Mouse (Mus musculus): Measurements from ENCODE around the gene Fndc3b.

The Fndc3b gene

DNA sequence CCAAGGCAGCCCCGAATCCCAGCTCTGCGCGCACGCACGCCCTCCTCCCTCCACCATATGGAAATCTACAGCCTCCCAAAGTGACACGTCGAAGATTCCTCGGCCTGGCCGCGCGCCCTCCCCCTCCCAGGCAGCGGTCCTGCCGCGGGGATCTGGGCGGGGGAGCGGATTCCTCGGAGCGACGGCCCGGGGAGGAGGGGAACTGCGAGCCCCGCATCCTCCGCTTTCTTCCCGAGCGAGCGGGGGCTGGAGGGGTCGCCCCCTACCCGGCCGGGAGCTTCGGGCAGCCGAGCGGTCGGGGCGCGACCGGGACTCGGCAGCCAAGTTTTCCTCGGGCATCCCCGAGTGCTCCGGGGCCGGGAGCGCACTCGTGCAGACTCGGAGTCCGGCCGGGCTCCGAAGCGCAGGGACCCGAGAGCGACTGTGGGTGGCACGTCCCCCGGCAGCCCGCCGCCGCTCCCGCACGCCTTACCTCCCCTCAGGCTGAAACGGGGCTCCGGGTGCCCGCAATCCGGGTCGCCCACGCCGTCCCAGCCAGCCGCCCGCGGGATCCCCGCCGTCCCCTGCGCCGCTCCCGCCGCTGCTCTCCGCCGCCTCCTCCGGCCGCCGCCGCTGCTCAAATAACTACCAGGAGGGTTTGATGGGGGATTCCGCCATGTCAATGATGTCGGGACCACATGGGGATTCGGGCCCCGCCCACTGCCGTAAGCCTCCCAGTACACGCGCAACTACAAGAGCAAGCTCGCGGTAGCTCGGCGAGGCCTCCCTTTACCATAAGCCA lies at the start of gene Fndc3b:
Gene Fndc3b (minus strand): TSS at position 660 of the 781 bp plus-strand sequence.
- in situ Hi-C loops (cut with MboI), result loop anchor here (25.0 kb wide), 1 partner anchor 1076 kb away; the partner anchor contains the start of gene Eif5a2

DNA sequence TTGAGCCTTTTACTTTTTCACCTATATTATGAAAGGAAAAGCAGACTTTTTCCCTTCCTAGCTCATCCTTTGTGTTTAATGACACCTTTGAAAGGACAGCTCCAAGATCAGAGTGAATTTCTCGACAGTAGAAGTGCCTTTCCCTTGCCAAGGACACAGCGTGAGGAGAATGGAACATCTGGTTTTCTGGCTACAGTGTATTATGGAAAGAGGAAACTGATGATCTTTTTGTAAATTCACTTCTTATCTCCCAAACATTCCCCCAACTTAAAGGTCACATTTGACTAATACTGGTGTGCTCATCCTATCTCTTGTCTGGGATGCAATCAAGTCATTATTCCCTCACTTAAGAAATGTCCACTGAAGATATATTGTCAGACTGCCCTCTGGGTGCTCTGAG lies 49.2 kb upstream of the Fndc3b start:
- in situ Hi-C loops (cut with MboI), result no loop called here

DNA sequence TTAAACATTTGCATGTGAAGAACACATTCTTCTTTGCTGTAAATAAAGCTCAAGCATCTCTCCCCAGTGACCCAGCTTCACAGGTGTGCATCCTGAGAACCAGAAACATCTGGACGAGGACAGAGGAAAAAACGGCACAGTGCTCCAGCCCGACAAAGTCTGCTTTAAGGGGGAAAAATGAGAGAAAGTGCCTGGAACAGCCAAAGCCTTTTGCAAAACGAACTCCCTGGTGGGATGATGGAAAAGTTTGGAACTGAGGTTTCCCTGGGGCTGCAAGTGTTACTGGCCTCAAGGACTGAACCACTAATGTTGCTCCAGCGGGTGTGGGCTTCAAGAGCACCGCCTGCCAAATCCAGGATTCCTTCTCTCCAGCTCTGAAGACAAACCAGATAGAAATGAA lies 47.9 kb upstream of the Fndc3b start:
- in situ Hi-C loops (cut with MboI), result no loop called here

DNA sequence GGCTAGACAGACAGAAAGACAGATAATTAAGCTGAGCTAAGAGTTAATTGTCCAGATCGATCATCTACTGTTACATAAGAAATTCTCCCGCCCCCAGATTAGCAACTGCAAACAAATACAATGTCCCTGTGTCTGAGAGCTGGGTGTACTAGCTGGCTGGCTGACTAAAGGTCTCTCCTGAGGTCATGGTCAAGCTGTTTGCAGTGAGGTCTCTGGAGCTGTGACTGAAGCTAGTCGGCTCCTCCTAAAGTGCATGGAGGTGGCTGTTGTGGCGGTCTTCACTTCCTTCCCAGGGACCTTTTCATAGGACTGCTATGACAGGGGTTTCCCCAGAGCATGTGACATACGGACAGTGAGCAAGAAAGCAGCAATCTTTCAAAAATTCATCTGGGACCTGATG lies 40.5 kb upstream of the Fndc3b start:
- in situ Hi-C loops (cut with MboI), result no loop called here

DNA sequence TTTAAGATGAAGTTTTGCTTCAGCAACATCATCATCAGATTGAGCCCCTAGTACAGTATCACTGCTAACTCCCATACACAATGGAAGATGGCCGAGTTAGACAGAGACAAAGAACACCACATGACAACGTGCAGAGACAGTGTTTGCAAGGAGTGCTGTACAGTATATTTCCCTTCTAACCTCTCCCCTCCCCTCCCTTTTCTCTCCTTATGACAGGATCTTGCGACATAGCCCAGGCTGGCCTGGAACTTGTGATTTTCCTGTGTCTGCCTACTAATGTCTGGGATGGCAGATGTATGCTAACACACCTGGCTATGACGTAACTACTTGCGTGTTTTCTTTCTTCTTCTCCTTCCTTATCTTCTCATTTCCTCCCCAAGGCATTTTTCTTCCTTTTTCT lies 40.0 kb upstream of the Fndc3b start:
- in situ Hi-C loops (cut with MboI), result no loop called here

DNA sequence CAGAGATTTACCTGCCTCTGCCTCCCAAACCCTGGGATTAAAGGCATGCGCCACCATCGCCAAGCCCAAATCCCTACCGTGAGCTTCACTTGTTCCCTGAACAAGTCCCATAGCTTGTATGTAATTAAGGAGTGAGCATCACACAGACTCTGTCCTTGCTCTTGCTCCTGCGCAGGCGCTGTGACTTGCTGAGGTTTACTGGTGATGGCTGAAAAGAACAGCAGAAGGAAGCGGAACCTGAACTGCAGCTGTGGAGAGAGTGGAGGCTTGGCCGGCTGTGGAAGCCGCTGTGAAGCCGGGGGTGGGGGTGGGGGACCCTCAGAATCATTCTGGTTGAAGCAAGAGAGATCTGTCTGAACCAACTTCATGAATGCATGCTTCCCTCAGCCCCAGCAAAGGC lies 34.5 kb upstream of the Fndc3b start:
- in situ Hi-C loops (cut with MboI), result no loop called here

DNA sequence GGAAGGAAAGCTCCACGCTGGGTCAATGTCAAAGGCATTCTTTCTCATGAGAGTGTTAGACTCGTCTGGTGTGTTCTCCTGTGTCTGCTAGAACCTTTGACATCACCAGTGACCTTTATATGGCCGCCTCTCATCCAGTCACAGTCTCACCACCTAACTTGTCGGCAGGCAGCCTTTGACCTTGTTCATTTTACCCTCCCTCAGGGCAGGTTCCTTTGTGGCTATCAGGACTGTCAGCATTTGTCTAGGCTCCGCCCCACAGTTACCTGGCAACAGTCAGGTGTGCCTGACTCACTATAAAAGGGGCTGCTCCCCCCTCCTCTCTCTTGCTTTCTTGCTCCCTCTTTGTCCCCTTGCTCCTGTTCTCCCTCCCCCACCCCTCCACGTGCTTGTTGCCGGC lies 33.6 kb upstream of the Fndc3b start:
- in situ Hi-C loops (cut with MboI), result no loop called here

DNA sequence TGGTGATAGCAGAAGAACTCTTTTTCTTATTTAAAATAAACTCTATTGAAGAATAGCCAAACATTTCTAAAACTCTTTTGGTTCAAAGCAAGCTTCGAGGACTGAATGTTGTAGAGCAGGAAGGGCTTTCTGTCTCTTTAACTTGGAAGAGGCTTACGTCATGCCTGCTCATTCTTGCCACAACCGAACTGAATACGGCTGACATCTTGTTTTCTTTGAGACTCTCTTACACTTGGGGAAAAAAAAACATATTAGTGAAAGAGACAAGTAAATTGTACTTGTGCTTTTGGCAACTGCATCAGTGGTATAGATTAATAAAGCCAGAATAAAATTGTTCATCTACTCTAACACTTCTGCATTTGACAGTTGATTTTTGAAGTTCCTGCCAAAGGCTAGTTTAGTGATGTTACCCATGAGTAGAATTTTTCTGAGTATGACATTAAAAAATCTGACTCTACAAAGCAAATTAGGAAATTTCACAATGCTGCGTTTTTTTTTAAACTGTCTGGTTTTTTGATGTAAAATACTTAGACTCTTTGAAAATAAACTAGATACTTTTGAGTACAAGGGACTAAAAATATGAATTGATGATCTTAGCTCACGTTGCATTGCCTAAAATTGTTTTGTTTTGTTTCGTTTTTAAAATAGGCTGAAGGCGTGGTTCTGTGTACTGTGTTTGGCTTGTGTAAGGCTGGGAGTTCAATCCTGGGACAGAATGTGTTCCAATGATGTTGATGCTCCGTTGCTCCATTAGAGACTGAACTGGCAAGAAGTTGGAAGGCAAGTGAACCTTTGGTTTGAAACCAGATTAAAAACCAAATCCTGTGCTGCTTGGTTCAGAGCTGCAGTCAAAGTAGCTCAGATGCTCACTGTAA lies 32.4 kb upstream of the Fndc3b start:
- in situ Hi-C loops (cut with MboI), result no loop called here

DNA sequence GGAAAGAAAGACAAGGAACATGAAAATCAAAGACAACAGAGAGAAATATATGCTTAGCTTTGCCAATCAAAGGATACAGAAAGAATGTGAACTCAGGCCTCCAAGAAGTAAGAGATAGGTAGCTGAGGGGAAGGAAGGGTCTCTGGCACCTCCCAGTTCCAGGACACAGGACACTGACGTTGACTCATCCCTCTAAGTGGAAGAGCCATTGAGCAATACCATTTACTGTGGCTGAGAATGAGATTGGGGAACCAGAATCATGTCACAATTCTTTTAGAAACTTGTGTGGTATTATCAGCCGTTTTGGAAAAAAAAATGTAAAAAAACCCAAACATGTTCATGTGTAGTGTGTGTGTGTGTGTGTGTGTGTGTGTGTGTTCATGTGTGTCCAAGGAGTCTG lies 31.0 kb upstream of the Fndc3b start:
- in situ Hi-C loops (cut with MboI), result no loop called here

DNA sequence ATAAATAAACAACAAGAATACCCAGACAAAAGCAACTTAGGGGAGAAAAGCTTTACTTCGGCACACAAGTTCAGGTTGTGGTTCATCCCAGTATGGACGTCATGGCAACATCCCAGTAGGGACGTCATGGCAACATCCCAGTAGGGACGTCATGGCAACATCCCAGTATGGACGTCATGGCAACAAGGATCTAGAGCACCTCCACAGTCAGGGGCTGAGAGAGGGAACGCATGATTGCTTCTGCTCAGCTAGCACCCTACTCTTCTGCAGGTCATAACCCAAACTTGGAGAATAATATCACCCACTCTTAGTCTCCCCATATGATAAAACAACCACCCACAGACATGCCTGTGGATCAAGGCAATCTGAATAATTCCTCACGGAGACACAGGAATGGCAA lies 29.0 kb upstream of the Fndc3b start:
- in situ Hi-C loops (cut with MboI), result no loop called here

DNA sequence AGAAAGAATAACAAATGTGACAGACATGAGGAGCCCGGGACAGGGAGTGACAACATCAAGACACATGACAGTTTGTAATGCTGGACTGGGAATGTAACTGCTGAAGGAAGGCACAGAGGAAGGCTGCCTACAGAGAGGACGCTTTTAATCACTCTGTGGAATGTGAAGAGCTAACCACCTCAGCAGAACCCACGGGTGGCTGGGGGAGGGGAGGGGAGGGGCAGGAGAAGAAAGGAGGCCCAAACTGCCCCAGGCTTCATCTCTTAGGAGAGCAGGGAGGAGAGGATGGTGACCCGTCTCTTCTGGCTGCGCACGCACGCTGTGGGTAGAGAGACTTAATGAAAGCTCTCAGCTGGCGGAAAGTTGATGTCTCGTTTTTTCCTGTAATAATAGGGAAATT lies 25.1 kb upstream of the Fndc3b start:
- in situ Hi-C loops (cut with MboI), result no loop called here

DNA sequence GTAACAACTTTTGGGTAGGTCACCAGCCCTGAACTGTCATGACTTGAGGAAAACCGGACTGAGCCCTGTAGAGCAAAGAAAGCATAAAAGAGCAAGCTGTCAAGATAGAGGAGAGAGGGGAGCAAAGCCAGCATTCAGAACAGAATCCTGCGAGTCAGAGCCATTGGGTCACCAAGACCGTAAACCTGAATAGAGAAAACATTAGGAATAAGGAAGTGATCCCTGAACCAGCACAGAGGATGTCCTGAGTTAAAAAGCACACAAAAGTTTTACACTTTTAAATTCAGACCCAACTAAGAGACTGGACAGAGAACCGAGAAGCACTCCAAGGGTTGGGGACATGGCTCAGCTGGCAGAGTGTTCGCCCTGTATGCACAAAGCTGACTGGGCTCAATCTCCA lies 24.0 kb upstream of the Fndc3b start:
- in situ Hi-C loops (cut with MboI), result no loop called here

DNA sequence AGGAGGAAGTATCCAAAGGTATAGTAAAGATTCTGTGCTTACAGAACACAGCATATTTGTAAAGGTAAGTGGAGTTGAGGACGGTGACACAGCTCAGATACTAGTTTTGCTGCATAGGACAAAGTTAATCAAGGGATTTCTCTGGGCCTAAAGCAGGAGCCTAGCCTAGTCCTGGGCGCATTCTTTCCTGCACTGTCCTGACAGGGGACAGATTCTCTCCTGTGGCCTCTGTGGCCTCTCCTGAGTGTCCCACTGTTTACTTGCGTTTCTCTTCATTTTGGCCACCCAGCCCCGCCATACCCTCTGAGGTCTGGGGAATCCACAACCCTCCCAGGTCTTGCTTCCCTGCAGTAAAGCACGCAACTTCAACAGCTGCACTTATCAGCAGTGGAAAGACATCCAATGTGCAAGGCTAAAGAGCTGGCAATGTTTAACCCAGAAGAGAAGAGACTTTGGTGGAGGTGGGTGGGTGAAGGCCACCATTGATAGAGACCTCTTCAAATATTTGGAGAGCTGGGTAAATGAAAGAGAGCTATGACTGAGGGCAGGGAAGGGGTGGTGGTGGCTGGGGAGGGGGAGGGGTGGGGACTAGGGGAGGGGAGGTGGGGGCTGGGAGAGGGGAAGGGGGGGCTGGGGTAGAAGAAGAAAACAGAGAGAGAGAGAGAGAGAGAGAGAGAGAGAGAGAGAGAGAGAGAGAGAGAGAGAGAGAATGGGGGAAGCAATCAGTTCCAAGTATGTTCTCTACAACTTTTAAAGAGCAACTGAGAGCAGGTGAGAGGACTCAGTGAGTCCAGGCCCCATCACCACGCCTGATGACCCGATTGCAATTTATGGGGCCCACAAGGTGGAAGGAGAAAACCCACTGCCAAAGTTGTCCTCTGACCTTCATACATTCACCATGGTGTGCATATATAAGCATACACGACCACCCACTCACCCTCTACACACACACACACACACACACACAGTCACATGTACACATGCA lies 18.0 kb upstream of the Fndc3b start:
- in situ Hi-C loops (cut with MboI), result no loop called here

DNA sequence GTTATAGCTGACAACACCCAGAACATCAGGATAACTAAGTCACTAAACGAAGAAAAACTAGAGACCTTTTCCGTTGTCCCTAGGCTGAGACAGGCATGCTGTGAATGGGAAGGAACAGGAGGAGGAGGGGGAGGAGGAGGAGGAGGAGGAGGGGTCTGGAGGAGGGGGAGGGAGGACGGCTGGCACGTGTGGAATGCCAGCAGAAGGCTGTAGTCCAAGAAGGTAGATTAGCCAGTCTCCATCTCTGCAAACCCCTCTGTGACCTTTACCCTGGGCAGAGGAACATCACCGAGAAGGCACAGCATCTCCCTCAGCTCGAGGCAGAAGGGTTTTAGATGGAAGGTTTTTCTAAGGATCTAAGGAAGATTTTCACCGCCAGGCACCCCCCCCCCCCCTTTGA lies 17.1 kb upstream of the Fndc3b start:
- in situ Hi-C loops (cut with MboI), result no loop called here

DNA sequence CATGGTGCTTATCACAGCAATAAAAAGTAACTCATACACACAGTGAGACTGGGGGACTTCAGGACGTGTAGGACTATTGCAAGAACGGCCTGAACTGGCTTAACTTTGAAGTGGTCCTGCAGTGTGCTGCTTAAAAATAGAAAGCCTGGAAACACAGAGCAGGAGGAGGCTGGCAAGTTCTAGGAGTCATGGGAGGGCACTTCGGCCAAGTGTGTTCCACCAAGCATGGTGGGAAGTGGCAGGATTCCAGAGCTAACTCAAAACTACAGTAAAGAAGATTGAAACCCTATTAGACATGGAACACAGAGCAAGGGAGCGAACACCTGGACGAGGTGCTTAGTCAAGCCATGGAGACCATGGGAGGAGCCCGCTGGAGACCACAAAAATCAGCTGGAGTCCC lies 14.6 kb upstream of the Fndc3b start:
- in situ Hi-C loops (cut with MboI), result no loop called here

DNA sequence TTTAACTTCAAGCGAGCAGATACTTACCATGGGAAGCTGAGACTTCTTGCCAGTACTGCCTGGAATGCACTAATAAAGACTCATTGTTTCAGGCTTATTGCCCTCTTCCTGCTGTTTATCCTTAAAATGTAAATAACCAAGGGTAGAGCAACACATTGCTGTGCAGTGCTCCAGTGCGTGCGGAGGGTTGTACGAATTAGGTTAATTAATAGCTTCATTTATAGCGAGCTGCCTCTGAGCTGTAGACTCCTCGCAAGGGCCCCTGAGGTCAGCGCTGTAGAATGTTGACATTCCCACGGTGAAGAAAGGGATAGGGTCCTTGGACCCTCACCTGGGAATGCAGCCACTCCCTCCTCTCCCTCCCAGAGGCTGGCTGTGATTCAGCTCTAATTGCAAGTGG lies 13.1 kb upstream of the Fndc3b start:
- in situ Hi-C loops (cut with MboI), result loop anchor here (25.0 kb wide), 1 partner anchor 1063 kb away; the partner anchor contains the start of gene Eif5a2

DNA sequence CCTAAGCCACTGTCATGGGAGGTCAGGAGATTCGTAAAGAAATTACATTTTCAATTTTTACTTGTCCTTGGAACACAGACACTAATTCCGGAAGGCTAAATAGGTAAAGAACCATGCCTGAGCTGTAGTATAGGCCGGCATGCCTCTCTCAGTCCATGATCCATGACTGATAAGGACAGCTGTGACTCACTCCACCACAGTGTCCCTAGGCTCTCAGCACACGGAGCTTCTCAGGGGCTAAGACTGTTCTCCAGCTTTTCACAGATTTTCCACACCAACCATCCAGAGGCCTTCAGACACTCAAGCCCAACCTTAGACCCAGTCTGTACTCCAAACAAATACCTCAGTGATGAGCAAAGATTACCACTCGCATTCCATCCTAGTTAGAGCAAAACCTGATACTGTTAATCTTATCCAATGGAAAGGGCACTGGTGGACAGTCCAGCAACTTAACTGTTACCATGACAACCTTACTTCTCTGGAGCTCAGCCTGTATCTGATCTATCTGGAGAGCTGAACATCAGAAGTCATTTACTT lies 7.8 kb upstream of the Fndc3b start:
- in situ Hi-C loops (cut with MboI), result loop anchor here (25.0 kb wide), 1 partner anchor 1068 kb away; the partner anchor contains the start of gene Eif5a2

DNA sequence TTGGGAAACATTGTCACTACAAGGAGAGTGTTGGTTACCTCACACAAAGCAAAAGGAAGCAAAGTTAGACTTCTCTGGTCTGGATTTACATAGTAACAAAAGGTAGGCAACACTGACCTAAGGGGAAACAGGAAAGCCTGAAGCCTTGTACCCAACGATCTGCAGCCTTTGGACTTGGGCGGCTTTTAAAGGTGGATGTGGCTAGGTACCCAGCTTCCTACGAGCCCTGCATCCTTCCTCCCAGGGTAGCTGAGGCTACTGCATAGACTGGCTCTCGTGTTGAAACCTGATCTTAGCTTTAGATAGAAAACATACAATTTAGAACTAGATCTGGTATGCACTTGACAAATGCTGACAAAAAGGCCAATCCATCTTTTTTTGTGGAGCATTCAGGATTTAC lies 2.9 kb upstream of the Fndc3b start:
- in situ Hi-C loops (cut with MboI), result loop anchor here (25.0 kb wide), 1 partner anchor 1073 kb away; the partner anchor contains the start of gene Eif5a2

DNA sequence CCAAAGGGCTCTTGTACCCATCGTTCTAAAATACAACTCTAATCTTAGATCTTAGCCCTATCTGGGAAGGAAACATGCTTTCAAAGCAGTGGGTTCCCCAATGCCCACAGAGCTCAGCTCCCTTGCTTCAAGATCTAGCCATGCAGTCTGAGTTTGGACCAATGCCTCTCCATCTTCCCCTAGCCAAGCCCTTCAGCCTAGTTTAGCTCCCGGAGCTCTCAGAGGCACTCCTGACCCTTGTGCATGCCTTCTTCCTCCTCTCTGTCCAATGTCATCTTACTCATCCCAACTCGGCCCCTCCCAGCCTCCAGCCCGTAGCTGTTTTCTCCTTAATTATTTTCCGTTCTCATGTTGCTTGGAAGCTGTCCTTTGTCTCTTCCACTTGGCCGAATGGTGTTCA lies 1.3 kb upstream of the Fndc3b start:
- in situ Hi-C loops (cut with MboI), result loop anchor here (25.0 kb wide), 1 partner anchor 1075 kb away; the partner anchor contains the start of gene Eif5a2

DNA sequence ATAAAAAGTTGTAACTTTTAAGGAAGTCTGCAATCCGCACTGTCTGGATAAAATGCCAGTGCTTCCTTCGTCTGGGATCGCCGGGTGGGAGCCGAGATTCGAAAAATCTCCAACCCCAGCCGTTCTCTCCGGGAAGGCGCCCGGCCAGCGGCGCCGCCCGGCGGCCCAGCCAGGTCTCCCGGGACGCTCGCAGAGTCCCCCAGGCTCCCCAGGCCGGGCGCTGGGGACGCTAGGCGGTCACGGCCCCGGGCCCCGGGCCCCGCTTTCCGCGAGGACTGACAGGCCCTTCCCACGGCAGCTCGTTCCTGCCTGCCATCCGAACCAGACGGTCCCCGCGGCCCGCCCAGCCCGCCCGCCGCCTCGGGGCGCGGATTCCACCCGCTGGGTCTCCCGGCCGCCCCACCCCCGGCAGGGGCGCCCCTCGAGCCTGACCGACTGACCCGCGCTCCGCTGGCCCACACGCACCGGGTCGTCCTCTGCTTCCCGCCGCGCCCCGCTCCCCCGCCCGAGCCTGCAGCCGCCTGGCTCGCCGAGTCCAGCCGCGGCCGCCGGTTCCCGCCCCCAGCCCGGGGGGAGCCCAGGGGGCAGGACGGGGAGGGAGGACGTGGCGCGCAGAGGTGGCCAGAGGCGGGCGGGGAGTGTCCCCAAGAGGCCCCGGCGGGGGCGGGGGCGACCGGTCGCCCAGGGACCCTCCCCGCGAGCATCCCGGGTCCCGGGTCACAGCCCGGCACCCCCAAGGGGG lies 1.0 kb downstream of the Fndc3b start:
- in situ Hi-C loops (cut with MboI), result loop anchor here (25.0 kb wide), 1 partner anchor 1077 kb away; the partner anchor contains the start of gene Eif5a2
